Mouse (Mus musculus): ENCODE measurements at regions not wholly inside any gene's neighbourhood (a gene's known extent, or its start where the extent isn't known, plus 50 kb on each side); places are given as distances from the start of the nearest gene placed in this dataset.

DNA sequence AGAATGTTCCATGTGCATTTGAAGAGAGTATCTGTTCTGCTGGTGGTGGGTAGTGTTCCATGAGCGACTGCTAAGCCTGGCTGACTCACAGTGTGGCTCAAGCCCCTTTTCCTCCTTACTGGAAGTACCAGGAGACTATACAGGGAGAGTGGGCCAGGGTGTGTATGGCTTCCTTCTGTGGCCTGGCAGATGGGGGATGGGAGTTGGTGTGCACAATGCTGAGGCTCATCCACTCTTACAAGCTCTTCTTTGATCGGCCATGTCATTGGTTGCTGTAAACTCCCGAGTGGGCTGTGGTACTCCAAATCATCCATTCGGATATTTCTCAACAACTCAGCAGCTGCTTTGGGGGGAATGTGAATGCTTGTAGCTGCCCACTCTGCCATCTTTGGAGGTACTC lies 150.2 kb downstream of the Slc38a4 start:
- TF ChIP-seq POLR2A (IDR thresholded peaks at IDR 0.05; ENCODE audit: control insufficient read depth in 1 of 2, insufficient read depth in 1 of 2, low read depth in 1 of 2, low read length in 2 of 2, poor library complexity in 1 of 2) (no peak), TCF12 (IDR thresholded peaks at IDR 0.05; ENCODE audit: low read depth, low read length) (no peak), UBTF (IDR thresholded peaks at IDR 0.05; ENCODE audit: borderline replicate concordance, insufficient read depth, low read depth, low read length) (no peak), JUND (IDR thresholded peaks at IDR 0.05; ENCODE audit: low read depth, low read length) (no peak), CHD1 (IDR thresholded peaks at IDR 0.05; ENCODE audit: low read depth, low read length) (no peak), RAD21 (IDR thresholded peaks at IDR 0.05; ENCODE audit: low read depth, low read length) (no peak), TAL1 (IDR thresholded peaks at IDR 0.05; ENCODE audit: low read length) (no peak), MAX (IDR thresholded peaks at IDR 0.05; ENCODE audit: low read length) (no peak), SIN3A (IDR thresholded peaks at IDR 0.05; ENCODE audit: low read length) (no peak), MAZ (IDR thresholded peaks at IDR 0.05; ENCODE audit: low read depth, low read length) (no peak), CHD2 (IDR thresholded peaks at IDR 0.05; ENCODE audit: low read length) (no peak), E2F4 (IDR thresholded peaks at IDR 0.05; ENCODE audit: borderline replicate concordance, low read depth, low read length) (no peak), MAFK (IDR thresholded peaks at IDR 0.05; ENCODE audit: borderline replicate concordance, low read depth, low read length) (no peak), MYB (IDR thresholded peaks at IDR 0.05; ENCODE audit: low read depth, low read length) (no peak), CTCF (IDR thresholded peaks at IDR 0.05 in 2 of 3, conservative IDR thresholded peaks at IDR 0.05 in 1 of 3; ENCODE audit: control insufficient read depth in 1 of 3, insufficient read depth in 1 of 3, low read depth in 2 of 3, low read length in 3 of 3, poor library complexity in 1 of 3, severe bottlenecking in 1 of 3) (no peak), USF1 (IDR thresholded peaks at IDR 0.05; ENCODE audit: low read depth, low read length) (no peak)
- H3K9me3 ChIP-seq (replicated peaks; ENCODE audit: insufficient read depth, low read length), result no peaks in the 10 kb centered on the region
- H3K36me3 ChIP-seq (ENCODE audit: control insufficient read depth in 1 of 2, insufficient read depth in 2 of 2, low read length in 2 of 2), result no peaks in the 10 kb centered on the region
- no peak overlapping the region for H3K27ac ChIP-seq (ENCODE audit: control insufficient read depth, low read depth, low read length)
- peaks cover 3 to 6% of the 10 kb centered on the region in 2 experiments; a peak in 2 of 4 replicates for H3K27me3 ChIP-seq (ENCODE audit: control insufficient read depth in 1 of 2, insufficient read depth in 2 of 2, low read length in 2 of 2)
- DNase-seq (ENCODE audit: low read depth, low spot score), result no peak
- H3K4me3 ChIP-seq (ENCODE audit: control insufficient read depth in 1 of 2, insufficient read depth in 1 of 2, low read depth in 2 of 2, low read length in 2 of 2), result no peak overlapping the region
- no peaks in the 10 kb centered on the region for H3K4me1 ChIP-seq (ENCODE audit: control insufficient read depth in 1 of 2, insufficient read depth in 2 of 2, low read length in 2 of 2)
- H3K9ac ChIP-seq (ENCODE audit: control insufficient read depth, low read depth, low read length, poor library complexity, severe bottlenecking), result no peak overlapping the region
- H3K79me2 ChIP-seq (ENCODE audit: control insufficient read depth, insufficient read depth, low read length, poor library complexity), result no peaks in the 10 kb centered on the region

GRCm38 (mm10) chr15:96903461-96903860 lies 152.3 kb downstream of the Slc38a4 start:
- DNase-seq (ENCODE audit: low read depth, low spot score), result no peak
- no peaks in the 10 kb centered on the region for H3K79me2 ChIP-seq (ENCODE audit: control insufficient read depth, insufficient read depth, low read length, poor library complexity)
- no peak overlapping the region for H3K4me3 ChIP-seq (ENCODE audit: control insufficient read depth in 1 of 2, insufficient read depth in 1 of 2, low read depth in 2 of 2, low read length in 2 of 2)
- TF ChIP-seq ZC3H11A (IDR thresholded peaks at IDR 0.05; ENCODE audit: low read depth, low read length), result no peak
- no peak for TF ChIP-seq POLR2AphosphoS5 (IDR thresholded peaks at IDR 0.05; ENCODE audit: borderline replicate concordance, low read depth, low read length)
- TF ChIP-seq BHLHE40 (IDR thresholded peaks at IDR 0.05; ENCODE audit: borderline replicate concordance, low read depth, low read length), result no peak
- TF ChIP-seq ETS1 (IDR thresholded peaks at IDR 0.05; ENCODE audit: low read depth, low read length), result no peak
- no peak for TF ChIP-seq MYC (IDR thresholded peaks at IDR 0.05; ENCODE audit: low read depth, low read length)
- no peak for TF ChIP-seq USF2 (IDR thresholded peaks at IDR 0.05; ENCODE audit: borderline replicate concordance in 1 of 2, insufficient read depth in 1 of 2, low read depth in 1 of 2, low read length in 2 of 2)
- no peak for TF ChIP-seq CHD1 (IDR thresholded peaks at IDR 0.05; ENCODE audit: low read depth, low read length)
- no peak for TF ChIP-seq RCOR1 (IDR thresholded peaks at IDR 0.05; ENCODE audit: low read depth, low read length)
- no peak for TF ChIP-seq EP300 (IDR thresholded peaks at IDR 0.05; ENCODE audit: low read depth in 1 of 2, low read length in 2 of 2)
- TF ChIP-seq MAX (IDR thresholded peaks at IDR 0.05; ENCODE audit: low read length), result no peak
- TF ChIP-seq GATA1 (IDR thresholded peaks at IDR 0.05; ENCODE audit: low read depth, low read length), result no peak
- TF ChIP-seq JUND (IDR thresholded peaks at IDR 0.05; ENCODE audit: low read depth, low read length), result no peak
- no peak for TF ChIP-seq MEF2A (IDR thresholded peaks at IDR 0.05; ENCODE audit: extremely low read depth, insufficient replicate concordance, low read depth, low read length, poor library complexity, severe bottlenecking)
- TF ChIP-seq CTCF (IDR thresholded peaks at IDR 0.05 in 2 of 3, conservative IDR thresholded peaks at IDR 0.05 in 1 of 3; ENCODE audit: control insufficient read depth in 1 of 3, insufficient read depth in 1 of 3, low read depth in 2 of 3, low read length in 3 of 3, poor library complexity in 1 of 3, severe bottlenecking in 1 of 3), result no peak
- no peak for TF ChIP-seq MYB (IDR thresholded peaks at IDR 0.05; ENCODE audit: low read depth, low read length)
- TF ChIP-seq RAD21 (IDR thresholded peaks at IDR 0.05; ENCODE audit: low read depth, low read length), result no peak
- no peak for TF ChIP-seq MAFK (IDR thresholded peaks at IDR 0.05; ENCODE audit: borderline replicate concordance, low read depth, low read length)
- TF ChIP-seq UBTF (IDR thresholded peaks at IDR 0.05; ENCODE audit: borderline replicate concordance, insufficient read depth, low read depth, low read length), result no peak
- H3K36me3 ChIP-seq (ENCODE audit: control insufficient read depth in 1 of 2, insufficient read depth in 2 of 2, low read length in 2 of 2), result no peaks in the 10 kb centered on the region
- H3K27me3 ChIP-seq (ENCODE audit: control insufficient read depth in 1 of 2, insufficient read depth in 2 of 2, low read length in 2 of 2), result peaks cover 1 to 9% of the 10 kb centered on the region in 2 experiments; a peak in 3 of 4 replicates
- no peaks in the 10 kb centered on the region for H3K4me1 ChIP-seq (ENCODE audit: control insufficient read depth in 1 of 2, insufficient read depth in 2 of 2, low read length in 2 of 2)
- H3K9ac ChIP-seq (ENCODE audit: control insufficient read depth, low read depth, low read length, poor library complexity, severe bottlenecking), result no peak overlapping the region
- H3K27ac ChIP-seq (ENCODE audit: control insufficient read depth, low read depth, low read length), result no peak overlapping the region
- H3K9me3 ChIP-seq (replicated peaks; ENCODE audit: insufficient read depth, low read length), result no peaks in the 10 kb centered on the region

All from MEL (cell line).